ENCODE assay signal across 9 mouse cellular contexts in genomic region chr19:4644271-4644670, GRCm38 (mm10). TPM values are rescaled to one million over a fixed set of nuclear protein-coding genes. Genes with fewer than 3 reads are reported as not detected.
A peak's percentile ranks its signal among the peaks of the same experiment; 100 is the strongest.
DNase-seq lines count a peak whose midpoint lies in the region; ATAC-seq and TF ChIP-seq lines count a peak whose summit lies in the region.
"Had no signal": no experiment of that assay in that cellular context is flagged by ENCODE, and none has a peak within 500 bp of the region (broad histone marks: within the 10 kb centered on the region; RNA-seq: fewer than 3 reads in every experiment).

No protein-coding gene starts in this region.

- H3K27me3 ChIP-seq in forebrain, postnatal 0 days (ENCODE audit: insufficient read depth, low read length): no peaks in the 10 kb centered on the region
- no peaks in the 10 kb centered on the region for H3K27me3 ChIP-seq in forebrain, embryonic 13.5 days
- H3K27me3 ChIP-seq in E14TG2a.4 (ENCODE audit: insufficient read depth, low read length): peaks cover 8% of the 10 kb centered on the region; the same call in 1 of the 2 replicates
- H3K27me3 ChIP-seq: lung, embryonic 15.5 days had no signal

- WGBS in forebrain, postnatal 0 days: 42% methylated on average over 10 of the region's 10 CpGs
- WGBS in forebrain, embryonic 13.5 days: 41% methylated on average over 10 of the region's 10 CpGs

- peak; percentile 56 for TF ChIP-seq CTCF in forebrain, postnatal 0 days (IDR thresholded peaks at IDR 0.05; ENCODE audit: low read depth)
- TF ChIP-seq CTCF in E14TG2a.4 (conservative IDR thresholded peaks at IDR 0.05; ENCODE audit: low read length): peak; percentile 52

- intact Hi-C loops in heart, postnatal 36 days (cut with DNase I): no loop called here

- no peak overlapping the region for H3K27ac ChIP-seq in forebrain, postnatal 0 days (ENCODE audit: low read depth, low read length)
- H3K27ac ChIP-seq in forebrain, embryonic 13.5 days: no peak overlapping the region
- H3K27ac ChIP-seq: lung, embryonic 15.5 days had no signal

- no peak overlapping the region for H3K4me2 ChIP-seq in forebrain, postnatal 0 days (ENCODE audit: low read depth)
- H3K4me2 ChIP-seq in forebrain, embryonic 13.5 days: no peak overlapping the region
- H3K4me2 ChIP-seq: lung, embryonic 15.5 days had no signal

- H3K36me3 ChIP-seq in forebrain, postnatal 0 days (ENCODE audit: insufficient read depth): no peaks in the 10 kb centered on the region
- no peaks in the 10 kb centered on the region for H3K36me3 ChIP-seq in forebrain, embryonic 13.5 days (ENCODE audit: poor library complexity, severe bottlenecking)
- no peaks in the 10 kb centered on the region for H3K36me3 ChIP-seq in E14TG2a.4 (ENCODE audit: insufficient read depth, low read length)
- H3K36me3 ChIP-seq: lung, embryonic 15.5 days had no signal

- no peak overlapping the region for H3K9ac ChIP-seq in forebrain, postnatal 0 days
- no peak overlapping the region for H3K9ac ChIP-seq in forebrain, embryonic 13.5 days
- H3K9ac ChIP-seq: lung, embryonic 15.5 days had no signal

- no peak for ATAC-seq in forebrain, postnatal 0 days
- no peak for ATAC-seq in forebrain, embryonic 13.5 days

- no peaks in the 10 kb centered on the region for H3K4me1 ChIP-seq in forebrain, postnatal 0 days (ENCODE audit: insufficient read depth)
- H3K4me1 ChIP-seq in forebrain, embryonic 13.5 days: no peaks in the 10 kb centered on the region
- H3K4me1 ChIP-seq in E14TG2a.4 (replicated peaks; ENCODE audit: low read depth, low read length): no peaks in the 10 kb centered on the region
- H3K4me1 ChIP-seq: lung, embryonic 15.5 days had no signal

- no peaks in the 10 kb centered on the region for H3K9me3 ChIP-seq in forebrain, postnatal 0 days (ENCODE audit: low read length)
- H3K9me3 ChIP-seq in forebrain, embryonic 13.5 days (replicated peaks): no peaks in the 10 kb centered on the region
- H3K9me3 ChIP-seq in E14TG2a.4 (ENCODE audit: low read length): no peaks in the 10 kb centered on the region
- H3K9me3 ChIP-seq: lung, embryonic 15.5 days had no signal

- DNase-seq in forebrain, postnatal 0 days: peak; percentile 66
- peak; percentile 76 to 80 for DNase-seq in cerebellum, postnatal 10 days
- peak; percentile 59 to 93 for DNase-seq in layer of hippocampus, adult 18-20 months (ENCODE audit: low spot score in 2 of 2)
- DNase-seq in right cerebral cortex, adult 18-20 months: peak; percentile 81
- no peak for DNase-seq in heart, postnatal 36 days
- no peak for DNase-seq in heart, adult 9 months (ENCODE audit: low spot score in 2 of 2)

- H3K4me3 ChIP-seq in forebrain, postnatal 0 days (ENCODE audit: low read depth, low read length): no peak overlapping the region
- no peak overlapping the region for H3K4me3 ChIP-seq in forebrain, embryonic 13.5 days
- H3K4me3 ChIP-seq in E14TG2a.4 (replicated peaks; ENCODE audit: low read length): no peak overlapping the region
- H3K4me3 ChIP-seq: lung, embryonic 15.5 days had no signal

RNA-seq across cellular contexts. Expression of gene Rce1, which starts 18.8 kb away (rescaled TPM):
- total RNA-seq in forebrain, postnatal 0 days (2014; rRNA removed): 51.9 and 65.1 TPM in 2 replicates
- polyA plus RNA-seq in forebrain, postnatal 0 days (2015; fragmentation: Nextera tagmentation; extraction: Ambion mirVana): 47.5 and 52.4 TPM in 2 replicates
- 50.9 and 63.4 TPM in 2 replicates for polyA plus RNA-seq in forebrain, embryonic 13.5 days (2015; fragmentation: Nextera tagmentation; extraction: Ambion mirVana)
- 10 to 100 TPM; 23.1 to 28.3 TPM for total RNA-seq in layer of hippocampus, adult 18-20 months (2021)
- total RNA-seq in heart, postnatal 36 days (2021): 10 to 100 TPM in 1 of 2 experiments, 1 to 10 TPM in 1; 9.4 to 10.1 TPM

RNA-seq across cellular contexts. Expression of gene Lrfn4, which starts 28.8 kb away (rescaled TPM):
- total RNA-seq in forebrain, postnatal 0 days (2014; rRNA removed): 112 and 127 TPM in 2 replicates
- polyA plus RNA-seq in forebrain, postnatal 0 days (2015; fragmentation: Nextera tagmentation; extraction: Ambion mirVana): 17.1 and 17.2 TPM in 2 replicates
- 7.5 and 7.9 TPM in 2 replicates for polyA plus RNA-seq in forebrain, embryonic 13.5 days (2015; fragmentation: Nextera tagmentation; extraction: Ambion mirVana)
- 10 to 100 TPM; 35.2 to 35.6 TPM for total RNA-seq in layer of hippocampus, adult 18-20 months (2021)
- 1 to 10 TPM; 7.7 to 9.2 TPM for total RNA-seq in heart, postnatal 36 days (2021)

RNA-seq across cellular contexts. Expression of gene Gm960, which starts 54.2 kb away (rescaled TPM):
- 4.5 and 7.4 TPM in 2 replicates for total RNA-seq in forebrain, postnatal 0 days (2014; rRNA removed)
- 4.9 and 7.3 TPM in 2 replicates for polyA plus RNA-seq in forebrain, postnatal 0 days (2015; fragmentation: Nextera tagmentation; extraction: Ambion mirVana)
- 4.1 and 5.8 TPM in 2 replicates for polyA plus RNA-seq in forebrain, embryonic 13.5 days (2015; fragmentation: Nextera tagmentation; extraction: Ambion mirVana)
- 1 to 10 TPM; 1.1 to 1.6 TPM for total RNA-seq in layer of hippocampus, adult 18-20 months (2021)
- total RNA-seq in heart, postnatal 36 days (2021): not detected

Comparison
In these comparisons a context has a peak if more than half of its experiments do, and no peak if none do; other contexts are left out.
1. DNase-seq: peak in forebrain, postnatal 0 days (single experiment), cerebellum, postnatal 10 days (2 of 2), layer of hippocampus, adult 18-20 months (2 of 2) and right cerebral cortex, adult 18-20 months (single experiment); none in heart, postnatal 36 days (0 of 2) and heart, adult 9 months (0 of 2).